Mouse (Mus musculus) central nervous system, embryonic 18 days (tissue): Measurements from ENCODE around the gene Tgfbr2. TPM values are rescaled to one million over a fixed set of nuclear protein-coding genes. Genes with fewer than 3 reads are reported as not detected.

Experiments
- polyA plus RNA-seq: library from polyadenylated mRNA; depleted of rRNA; stranded (reverse); fragments of >200 nt; gene quantifications from 2 replicates; pipeline ENCODE4 v1.2.3, GENCODE M21; 2012; rRNA removed

Tgfbr2 gene
- polyA plus RNA-seq = 7.5 and 11.3 TPM in 2 replicates

GRCm38 (mm10) chr9:116174481-116175461 is at the start of gene Tgfbr2:
TSS of gene Tgfbr2 (minus strand) at chr9:116175360.

